Mouse (Mus musculus) cerebellum, adult 18-20 months (tissue): ENCODE results near the gene Msl3.

Experiments
- DNase-seq, 2 experiments: peaks; one replicate each; pipeline ENCODE4 v3.0.0; 2021

The Msl3 gene

GRCm38 (mm10) chrX:168673525-168674406 is at the start of gene Msl3:
TSS of gene Msl3 (minus strand) at chrX:168673898.
- peak; percentile 88 to 90 for DNase-seq

GRCm38 (mm10) chrX:168717969-168718368 is 44.3 kb upstream of the Msl3 start:
- DNase-seq: no peak

GRCm38 (mm10) chrX:168674407-168674962 is 787 bp upstream of the Msl3 start:
- no peak for DNase-seq

- peak in 1 of 2 experiments; percentile 14 for DNase-seq
Observed at GRCm38 (mm10) chrX:168672913-168673524, 679 bp downstream of the Msl3 start.

- DNase-seq: peak; percentile 55 to 79
Observed at GRCm38 (mm10) chrX:168672425-168672824, 1.3 kb downstream of the Msl3 start.

- peak in 1 of 2 experiments; percentile 10 for DNase-seq
Observed at GRCm38 (mm10) chrX:168663982-168664689, 9.6 kb downstream of the Msl3 start.

- DNase-seq: no peak
Observed at GRCm38 (mm10) chrX:168660236-168660635, 13.5 kb downstream of the Msl3 start.

GRCm38 (mm10) chrX:168659803-168660202 is 13.9 kb downstream of the Msl3 start:
- DNase-seq: peak in 1 of 2 experiments; percentile 15

- no peak for DNase-seq
Observed at GRCm38 (mm10) chrX:168659275-168659674, 14.4 kb downstream of the Msl3 start.

- no peak for DNase-seq
Observed at GRCm38 (mm10) chrX:168657795-168658194, 15.9 kb downstream of the Msl3 start.

- no peak for DNase-seq
Observed at GRCm38 (mm10) chrX:168649336-168649735, 24.4 kb downstream of the Msl3 start.

GRCm38 (mm10) chrX:168647746-168648145 is 26.0 kb downstream of the Msl3 start:
- DNase-seq: no peak

- no peak for DNase-seq
Observed at GRCm38 (mm10) chrX:168643451-168643850, 30.2 kb downstream of the Msl3 start.

GRCm38 (mm10) chrX:168639556-168640356 is 33.9 kb downstream of the Msl3 start:
- peak; percentile 54 to 63 for DNase-seq
